Mouse (Mus musculus) lung, postnatal 0 days (tissue): ENCODE data around the gene Olfr78. TPM values are rescaled to one million over a fixed set of nuclear protein-coding genes. Genes with fewer than 3 reads are reported as not detected.

Source experiments
- ATAC-seq: fragments of 200-750 bp; cut with Nextera tagmentation; 2 replicates; pipeline ENCODE4 v1.8.0; 2017; ENCODE audit warnings: moderate library complexity
- DNase-seq: peaks from one replicate; pipeline ENCODE4 v3.0.0-alpha.2; 2016; ENCODE audit warnings: low spot score
- H3K27ac ChIP-seq: fragments of 300-500 bp; sonication (generic); 2 replicates; pipeline ENCODE4 v1.5.1; 2014; ENCODE audit warnings: antibody characterized with exemption, mild to moderate bottlenecking, low read length, mixed read lengths
- H3K27me3 ChIP-seq: fragments of 300-500 bp; sonication (generic); replicated peaks from 2 replicates; pipeline ENCODE4 v1.6.1; 2014; ENCODE audit warnings: low read length, mixed read lengths; ENCODE audit not compliant: insufficient read depth
- H3K36me3 ChIP-seq: fragments of 300-500 bp; sonication (generic); 2 replicates; pipeline ENCODE4 v1.6.1; 2014; ENCODE audit warnings: low read length, mixed read lengths; ENCODE audit not compliant: insufficient read depth
- H3K4me1 ChIP-seq: fragments of 300-500 bp; sonication (generic); 2 replicates; pipeline ENCODE4 v1.6.1; 2014; ENCODE audit warnings: antibody characterized with exemption, low read depth, low read length, mixed read lengths; ENCODE audit not compliant: insufficient read depth
- H3K4me2 ChIP-seq: fragments of 300-500 bp; sonication (generic); replicated peaks from 2 replicates; pipeline ENCODE4 v1.6.1; 2014; ENCODE audit warnings: low read depth, mild to moderate bottlenecking, low read length, moderate library complexity, mixed read lengths
- H3K4me3 ChIP-seq: fragments of 300-500 bp; sonication (generic); 2 replicates; pipeline ENCODE4 v1.5.1; 2014; ENCODE audit warnings: low read depth, low read length
- H3K9ac ChIP-seq: fragments of 300-500 bp; sonication (generic); replicated peaks from 2 replicates; pipeline ENCODE4 v1.6.1; 2014; ENCODE audit warnings: low read depth, mild to moderate bottlenecking
- H3K9me3 ChIP-seq: fragments of 300-500 bp; sonication (generic); 2 replicates; pipeline ENCODE4 v1.6.1; 2016; ENCODE audit warnings: low read length, mixed read lengths
- CTCF ChIP-seq: IDR thresholded peaks from 2 replicates; pipeline ENCODE4 v1.5.1; 2016; ENCODE audit warnings: antibody characterized with exemption, mild to moderate bottlenecking
- EP300 ChIP-seq: IDR thresholded peaks from 2 replicates; pipeline ENCODE4 v1.6.1; 2016; ENCODE audit warnings: antibody characterized with exemption, mild to moderate bottlenecking, control low read depth
- WGBS: fragments of 180-500 bp; shearing (Covaris S2); extraction: QIAGEN DNeasy Blood & Tissue Kit; methylation state at CpG from one replicate; pipeline ENCODE4 v1.1.7; 2014; 5-methylcytosine and 5-hydroxymethylcytosine counted together
- polyA plus RNA-seq: library from polyadenylated mRNA; unstranded; fragments of >200 nt; fragmentation: Nextera tagmentation; extraction: Ambion mirVana; gene quantifications from 2 replicates; pipeline ENCODE4 v1.2.1, GENCODE M21; 2015

Gene Olfr78
- polyA plus RNA-seq, 1 experiment from 2014 or later: 0.04 TPM

GRCm38 (mm10) chr7:102718970-102719369, 40.3 kb downstream of the Olfr78 start, which contains the start of gene Olfr33:
TSS of gene Olfr33 (minus strand) at chr7:102719070.
- Histone ChIP-seq H3K36me3 (no peaks in the 10 kb centered on the region), H3K27me3 (no peaks in the 10 kb centered on the region), H3K9ac (no peak within 1 kb of the TSS), H3K27ac (no peak within 1 kb of the TSS), H3K4me1 (no peaks in the 10 kb centered on the region), H3K4me3 (no peak within 1 kb of the TSS), H3K9me3 (no peaks in the 10 kb centered on the region), H3K4me2 (no peak within 1 kb of the TSS)
- WGBS: 42% methylated on average over 1 of the region's 1 CpGs
- no peak for DNase-seq
- TF ChIP-seq CTCF: no peak
- no peak for TF ChIP-seq EP300
- no peak for ATAC-seq

- Histone ChIP-seq H3K4me2 (no peak within 1 kb of the TSS), H3K27me3 (no peaks in the 10 kb centered on the region), H3K4me3 (no peak within 1 kb of the TSS), H3K4me1 (no peaks in the 10 kb centered on the region), H3K9me3 (no peaks in the 10 kb centered on the region), H3K36me3 (no peaks in the 10 kb centered on the region), H3K27ac (no peak within 1 kb of the TSS), H3K9ac (no peak within 1 kb of the TSS)
- TF ChIP-seq CTCF: no peak
- no peak for TF ChIP-seq EP300
- DNase-seq (no peak), ATAC-seq (no peak)
Measured at GRCm38 (mm10) chr7:102701915-102702314, 57.4 kb downstream of the Olfr78 start, which contains the start of gene Olfr558. TSS of gene Olfr558 (plus strand) at chr7:102702215.

GRCm38 (mm10) chr7:102698461-102698860, 60.8 kb downstream of the Olfr78 start:
- Histone ChIP-seq H3K4me1 (no peaks in the 10 kb centered on the region), H3K27me3 (no peaks in the 10 kb centered on the region), H3K4me3 (no peak overlapping the region), H3K36me3 (no peaks in the 10 kb centered on the region), H3K9me3 (no peaks in the 10 kb centered on the region), H3K27ac (no peak overlapping the region), H3K9ac (no peak overlapping the region), H3K4me2 (no peak overlapping the region)
- WGBS: 79% methylated on average over 7 of the region's 7 CpGs
- no peak for ATAC-seq
- TF ChIP-seq CTCF (no peak), EP300 (no peak)
- DNase-seq: no peak

GRCm38 (mm10) chr7:102695358-102696125, 63.7 kb downstream of the Olfr78 start, which contains the start of gene Olfr557:
TSS of gene Olfr557 (plus strand) at chr7:102695910.
- no peaks in the 10 kb centered on the region for H3K27me3 ChIP-seq
- DNase-seq (peak; percentile 53), ATAC-seq (no peak)

More at GRCm38 (mm10) chr7:102695358-102696125, 63.7 kb downstream of the Olfr78 start, which contains the start of gene Olfr557:
- TF ChIP-seq CTCF: peak; percentile 82
- no peak for TF ChIP-seq EP300
- no peak within 1 kb of the TSS for H3K4me2 ChIP-seq
- no peak within 1 kb of the TSS for H3K27ac ChIP-seq
- H3K36me3 ChIP-seq: no peaks in the 10 kb centered on the region
- H3K9me3 ChIP-seq: no peaks in the 10 kb centered on the region
- WGBS: 70% methylated on average over 5 of the region's 5 CpGs
- no peaks in the 10 kb centered on the region for H3K4me1 ChIP-seq
- no peak within 1 kb of the TSS for H3K9ac ChIP-seq
- H3K4me3 ChIP-seq: no peak within 1 kb of the TSS

Other genes starting within 250 kb of the Olfr78 start
- gene Olfr547, start 224.7 kb downstream of the Olfr78 start, polyA plus RNA-seq: not detected in 2 replicates
- gene Olfr548-ps1, start 218.6 kb downstream of the Olfr78 start, polyA plus RNA-seq: not detected in 2 replicates
- not detected in 2 replicates for gene Olfr549, start 209.6 kb downstream of the Olfr78 start, polyA plus RNA-seq
- gene Trim21, start 194.0 kb downstream of the Olfr78 start, polyA plus RNA-seq: 0.76 and 0.80 TPM in 2 replicates
- gene Olfr550, start 188.0 kb downstream of the Olfr78 start, polyA plus RNA-seq: 0.21 TPM in 2 replicates
- not detected in 2 replicates for gene Olfr551, start 167.6 kb downstream of the Olfr78 start, polyA plus RNA-seq
- not detected in 2 replicates for gene Olfr552, start 161.7 kb downstream of the Olfr78 start, polyA plus RNA-seq
- gene Olfr553, start 141.3 kb downstream of the Olfr78 start, polyA plus RNA-seq: not detected in 2 replicates
- gene Olfr554, start 121.0 kb downstream of the Olfr78 start, polyA plus RNA-seq: not detected in 2 replicates
- not detected in 2 replicates for gene Olfr555, start 100.6 kb downstream of the Olfr78 start, polyA plus RNA-seq
- gene Olfr556, start 94.6 kb downstream of the Olfr78 start, polyA plus RNA-seq: not detected in 2 replicates
- gene Trim68, start 72.1 kb downstream of the Olfr78 start, polyA plus RNA-seq: 11.6 and 13.2 TPM in 2 replicates
- gene Olfr557, start 63.6 kb downstream of the Olfr78 start, polyA plus RNA-seq: not detected in 2 replicates
- 0.13 and 0.16 TPM in 2 replicates for gene Olfr558, start 57.3 kb downstream of the Olfr78 start, polyA plus RNA-seq
- gene Olfr33, start 40.4 kb downstream of the Olfr78 start, polyA plus RNA-seq: not detected in 2 replicates
- gene Olfr559, start 32.0 kb downstream of the Olfr78 start, polyA plus RNA-seq: not detected in 2 replicates
- not detected in 2 replicates for gene Olfr560, start 105 bp downstream of the Olfr78 start, polyA plus RNA-seq
- not detected in 2 replicates for gene Olfr561, start 11.8 kb upstream of the Olfr78 start, polyA plus RNA-seq
- not detected in 2 replicates for gene Olfr564, start 44.0 kb upstream of the Olfr78 start, polyA plus RNA-seq
- not detected in 2 replicates for gene Olfr566, start 99.3 kb upstream of the Olfr78 start, polyA plus RNA-seq
- gene Olfr568, start 117.7 kb upstream of the Olfr78 start, polyA plus RNA-seq: not detected in 2 replicates
- not detected in 2 replicates for gene Olfr569, start 131.4 kb upstream of the Olfr78 start, polyA plus RNA-seq
- not detected in 2 replicates for gene Olfr570, start 135.1 kb upstream of the Olfr78 start, polyA plus RNA-seq
- gene Olfr571, start 158.1 kb upstream of the Olfr78 start, polyA plus RNA-seq: not detected in 2 replicates
- gene Olfr572, start 164.9 kb upstream of the Olfr78 start, polyA plus RNA-seq: not detected in 2 replicates
- gene Olfr573-ps1, start 183.1 kb upstream of the Olfr78 start, polyA plus RNA-seq: not detected in 2 replicates
- gene Olfr574, start 189.0 kb upstream of the Olfr78 start, polyA plus RNA-seq: not detected in 2 replicates
- gene Olfr575, start 199.3 kb upstream of the Olfr78 start, polyA plus RNA-seq: not detected in 2 replicates
- not detected in 2 replicates for gene Olfr576, start 203.2 kb upstream of the Olfr78 start, polyA plus RNA-seq
- not detected in 2 replicates for gene Olfr577, start 216.5 kb upstream of the Olfr78 start, polyA plus RNA-seq
- gene Olfr578, start 229.9 kb upstream of the Olfr78 start, polyA plus RNA-seq: not detected in 2 replicates